Mouse (Mus musculus) c-Kit-positive CD71-negative TER-119-negative erythroid progenitor cells, embryonic 14.5 days (primary cell): ENCODE measurements at regions not wholly inside any gene's neighbourhood (a gene's known extent, or its start where the extent isn't known, plus 50 kb on each side); places are given as distances from the start of the nearest gene placed in this dataset.
A peak's percentile ranks its signal among the peaks of the same experiment; 100 is the strongest.

Experiments used
- DNase-seq: peaks from one replicate; pipeline ENCODE4 v3.0.0-alpha.2; 2013; ENCODE audit warnings: low read depth

GRCm38 (mm10) chr7:77966658-77967057 lies 771.2 kb downstream of the Ntrk3 start:
- no peak for DNase-seq

DNA sequence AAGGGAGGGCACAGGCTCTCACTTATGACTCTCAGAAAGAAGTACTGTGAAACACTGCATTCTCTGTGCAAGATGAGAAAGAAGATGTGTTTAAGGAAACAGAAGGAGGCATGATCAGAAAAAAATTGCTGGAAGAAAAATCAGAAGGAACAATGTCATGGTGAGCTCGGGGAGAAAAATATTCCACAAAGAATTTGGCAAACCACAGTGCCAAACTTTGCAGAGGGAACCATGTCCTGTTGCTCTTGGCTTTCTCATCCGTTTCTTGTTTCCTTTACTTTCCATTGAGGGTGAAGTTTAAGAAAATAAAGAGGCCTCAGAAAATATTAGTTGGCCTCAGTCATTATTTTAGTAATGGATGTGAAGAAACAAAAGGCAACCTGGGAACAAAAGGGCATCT lies 804.4 kb downstream of the Ntrk3 start:
- no peak for DNase-seq

GRCm38 (mm10) chr7:77928479-77929467 lies 809.0 kb downstream of the Ntrk3 start:
- no peak for DNase-seq

- DNase-seq, result no peak
These were observed 838.6 kb downstream of the Ntrk3 start for GRCm38 (mm10) chr7:77899231-77899630.

DNA sequence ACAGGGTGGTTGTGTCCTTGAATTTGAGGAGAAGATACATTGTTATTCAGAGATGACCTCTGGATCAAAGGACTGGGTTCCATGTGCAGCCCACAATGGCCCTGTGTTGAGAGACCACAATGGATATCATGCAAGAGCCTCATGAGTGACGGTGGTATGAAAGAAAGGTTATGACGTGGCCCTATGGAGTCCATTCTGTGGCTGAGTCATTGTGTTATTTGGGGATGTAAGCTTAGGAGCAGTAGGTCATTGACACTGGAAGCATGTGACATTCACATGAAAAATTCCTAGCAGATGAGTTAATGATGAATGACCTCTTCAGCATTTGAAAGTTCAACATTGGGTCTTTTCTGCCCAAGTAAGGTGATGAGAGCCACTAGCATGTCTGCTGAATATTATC lies 849.3 kb downstream of the Ntrk3 start:
- DNase-seq, result no peak

DNA sequence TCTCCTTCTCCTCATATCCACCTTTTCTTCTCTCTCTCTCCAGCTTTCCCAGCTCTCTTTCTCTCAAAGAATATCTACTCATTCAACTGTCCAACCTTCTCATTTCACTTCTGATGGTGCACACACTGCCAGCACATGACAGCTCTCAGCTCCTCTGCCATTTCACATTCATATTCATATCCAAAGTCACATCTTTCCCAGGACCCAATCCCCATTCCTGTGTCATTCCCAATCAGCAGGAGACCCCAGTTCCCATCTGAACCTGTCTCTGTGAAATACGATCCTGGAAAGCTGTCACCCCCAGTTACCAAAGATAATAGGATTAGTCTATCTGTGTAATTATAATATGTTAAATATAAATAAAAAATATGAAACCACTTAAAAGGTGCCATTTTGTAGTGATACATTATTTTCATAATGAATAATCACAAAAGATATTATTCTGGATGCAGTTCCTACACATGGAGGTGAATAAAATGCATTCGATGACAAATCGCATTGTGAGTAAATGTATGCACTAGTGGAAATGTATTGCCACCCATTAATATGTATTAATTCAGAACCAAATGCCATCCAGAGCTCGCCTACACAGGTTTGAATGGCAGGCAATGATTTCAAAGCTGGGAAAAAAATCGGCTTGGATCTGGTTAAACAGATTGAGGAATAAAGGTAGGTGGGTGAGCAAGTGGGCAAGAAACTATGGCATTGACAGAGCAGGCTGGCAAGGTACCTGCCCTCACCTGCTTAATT lies 855.0 kb downstream of the Ntrk3 start:
- DNase-seq, result no peak

GRCm38 (mm10) chr7:77867518-77867917 lies 870.3 kb downstream of the Ntrk3 start:
- no peak for DNase-seq

DNA sequence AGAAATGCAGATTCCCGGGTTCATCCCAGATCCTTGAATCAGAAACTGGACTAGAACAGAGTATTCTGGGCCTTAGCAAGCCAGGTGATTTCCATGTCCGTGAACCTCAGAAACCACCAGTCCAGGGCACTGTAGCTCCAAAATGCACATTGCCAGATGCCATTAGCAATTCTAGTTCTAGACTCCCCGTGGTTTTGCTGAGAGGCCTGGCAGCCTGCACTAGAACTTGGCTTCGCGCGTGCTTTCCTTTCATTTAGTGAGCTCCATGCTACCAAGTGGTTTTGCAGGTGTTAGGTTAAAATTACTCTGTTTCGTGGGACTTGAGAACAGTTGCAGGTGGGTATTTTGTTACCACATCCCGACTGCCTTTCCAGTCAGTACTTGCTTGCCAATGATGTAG lies 876.0 kb downstream of the Ntrk3 start:
- DNase-seq, result no peak

DNA sequence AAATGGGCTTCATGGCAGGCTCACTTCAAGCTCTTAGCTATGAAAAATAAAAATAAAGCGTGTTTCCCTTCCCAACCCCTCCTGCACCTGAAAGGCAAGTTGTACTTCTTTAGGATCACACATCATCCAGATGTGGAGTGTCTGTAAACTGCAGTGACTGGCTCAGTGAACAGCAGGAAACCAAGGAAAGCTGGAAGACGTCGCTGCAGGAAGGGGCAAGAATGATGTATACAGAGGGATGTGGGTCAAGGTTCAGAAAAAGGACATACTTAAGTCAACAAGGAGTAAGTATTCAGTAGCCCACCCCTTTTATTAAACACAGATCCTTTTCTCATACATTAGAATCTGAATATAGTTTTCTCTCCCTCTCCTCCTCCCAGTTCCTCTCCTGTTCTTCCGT lies 879.4 kb downstream of the Ntrk3 start:
- no peak for DNase-seq

DNA sequence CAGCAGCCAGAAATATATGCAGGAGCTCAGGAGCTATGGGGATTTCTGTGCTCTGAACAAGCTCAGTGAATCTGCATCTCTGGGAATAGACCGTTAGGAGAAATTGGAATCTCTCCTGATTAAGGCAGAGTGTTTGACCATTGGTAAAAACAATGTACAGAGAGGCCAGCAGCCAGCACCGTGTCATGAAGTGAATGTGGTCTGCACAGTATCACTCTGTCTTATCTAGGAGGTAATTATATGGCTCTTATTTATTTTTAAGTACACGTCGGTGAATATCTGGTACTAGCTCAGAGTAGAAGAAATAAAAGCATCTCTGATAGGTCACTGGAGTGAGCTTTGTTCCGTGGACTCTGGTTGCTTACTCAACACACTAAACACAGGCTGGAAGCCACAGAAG lies 879.8 kb downstream of the Ntrk3 start:
- DNase-seq, result no peak

DNA sequence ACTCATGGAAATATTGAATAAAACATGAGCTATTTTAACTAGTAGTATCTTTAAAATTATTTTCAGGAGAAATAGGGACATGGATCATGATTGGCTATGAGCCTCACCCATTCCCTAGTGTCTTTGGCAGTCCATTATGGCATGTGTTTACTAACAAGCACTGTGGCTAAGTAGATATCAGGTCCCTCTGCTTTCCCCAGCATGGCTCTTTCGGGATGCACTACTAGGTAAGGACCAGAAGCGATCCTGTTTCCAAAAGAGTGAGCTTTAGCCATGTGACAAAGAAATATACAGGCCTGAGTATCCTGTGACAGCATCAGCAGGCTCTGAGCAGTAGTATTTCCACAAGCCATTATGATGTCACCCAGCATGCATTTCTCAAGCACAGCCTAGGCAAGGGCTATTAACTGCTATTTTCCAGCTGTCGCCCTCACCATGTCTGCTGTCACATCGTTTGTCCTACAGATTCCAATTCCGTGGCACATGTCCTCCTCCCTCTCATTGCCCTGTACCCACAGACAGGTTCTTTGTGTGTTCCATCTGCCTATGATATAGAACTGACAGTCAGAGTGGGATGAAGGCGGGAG lies 882.1 kb downstream of the Ntrk3 start:
- DNase-seq, result no peak

GRCm38 (mm10) chr7:77855077-77855476 lies 882.7 kb downstream of the Ntrk3 start:
- no peak for DNase-seq

- no peak for DNase-seq
These were observed 913.4 kb downstream of the Ntrk3 start for GRCm38 (mm10) chr7:77824261-77824959.

GRCm38 (mm10) chr7:77812052-77812903 lies 925.5 kb downstream of the Ntrk3 start:
- DNase-seq, result no peak

DNA sequence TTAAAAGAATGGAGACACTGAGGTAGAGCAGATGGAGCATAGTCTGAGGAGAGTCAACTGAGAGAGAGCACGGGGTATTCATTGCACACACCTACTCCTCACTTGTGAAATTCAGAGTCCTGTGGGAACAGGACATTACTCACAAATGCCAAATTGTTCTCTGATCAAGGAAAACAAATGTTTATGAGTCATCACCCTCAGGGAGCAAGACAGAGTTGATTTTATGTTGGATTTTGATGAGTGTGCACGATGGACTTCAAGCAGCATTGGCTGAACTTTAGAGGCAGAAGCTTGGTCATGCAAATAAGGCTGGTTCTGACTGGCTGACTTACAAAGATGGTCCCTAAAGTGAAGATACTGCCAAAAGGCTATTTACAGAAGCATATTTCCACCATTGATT lies 951.0 kb downstream of the Ntrk3 start:
- no peak for DNase-seq

GRCm38 (mm10) chr7:77771711-77772449 lies 965.9 kb downstream of the Ntrk3 start:
- DNase-seq, result peak; percentile 4

DNA sequence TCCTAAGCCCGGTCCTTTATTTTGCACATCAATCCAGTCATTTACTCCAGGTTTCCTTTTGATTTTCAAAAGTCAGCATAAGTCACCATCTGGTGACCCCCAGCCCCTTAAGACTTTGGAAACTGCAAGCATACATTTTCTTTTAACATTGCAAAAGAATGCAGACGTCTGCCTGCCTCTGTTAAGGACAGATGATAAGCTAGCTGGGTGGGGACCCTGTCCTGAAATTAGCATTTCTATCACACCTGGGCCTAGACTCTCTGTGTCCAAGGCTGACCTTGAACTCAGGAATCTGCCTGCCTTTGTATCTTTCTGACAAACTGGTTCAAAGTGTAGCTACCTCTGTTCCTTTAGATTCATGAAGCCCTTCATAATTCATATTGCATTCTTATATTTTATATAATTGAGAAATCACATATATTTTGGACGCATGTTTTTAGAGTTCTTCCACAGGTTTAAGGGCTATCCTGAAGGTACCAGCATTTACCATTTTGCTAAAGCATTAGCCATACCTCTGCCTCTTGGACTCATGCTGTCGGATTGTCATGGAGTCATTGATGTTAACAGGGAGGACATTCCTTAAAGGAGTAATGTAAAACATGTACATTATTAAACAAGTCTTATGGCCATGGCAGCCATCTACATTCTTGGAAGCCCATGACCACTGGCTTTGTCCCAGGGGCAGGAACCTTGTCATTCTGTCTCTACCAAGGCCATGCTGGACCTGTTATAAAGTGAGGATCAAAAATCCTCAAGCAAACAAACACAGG lies 998.6 kb downstream of the Ntrk3 start:
- DNase-seq, result no peak
